Mouse (Mus musculus) heart, postnatal 0 days (tissue): ENCODE data around the gene Ush2a.

Source experiments
- CTCF ChIP-seq: IDR thresholded peaks from 2 replicates; pipeline ENCODE4 v1.5.1; 2016; ENCODE audit warnings: antibody characterized with exemption, control low read depth, low read depth
- EP300 ChIP-seq: IDR thresholded peaks from 2 replicates; pipeline ENCODE4 v1.6.1; 2016; ENCODE audit warnings: antibody characterized with exemption, low read depth

- TF ChIP-seq CTCF = no peak
- TF ChIP-seq EP300 = no peak
Measured at GRCm38 (mm10) chr1:188420543-188420942, 158.7 kb downstream of the Ush2a start.
